Mouse (Mus musculus) pancreas, adult 10 weeks (tissue): ENCODE data around the gene Wee2. TPM values are rescaled to one million over a fixed set of nuclear protein-coding genes. Genes with fewer than 3 reads are reported as not detected.

Experiments used
- polyA plus RNA-seq: library from polyadenylated mRNA; stranded (reverse); fragments of 350-450 nt; fragmentation: Illumina TruSeq; extraction: RNeasy Lipid Tissue Mini Kit (QIAGEN cat#74804); gene quantifications from one replicate; pipeline ENCODE4 v1.2.3, GENCODE M21; 2015; ENCODE audit warnings: low read depth, low replicate concordance; ENCODE audit not compliant: insufficient read depth

The Wee2 gene
- polyA plus RNA-seq: 0.37 TPM

DNA sequence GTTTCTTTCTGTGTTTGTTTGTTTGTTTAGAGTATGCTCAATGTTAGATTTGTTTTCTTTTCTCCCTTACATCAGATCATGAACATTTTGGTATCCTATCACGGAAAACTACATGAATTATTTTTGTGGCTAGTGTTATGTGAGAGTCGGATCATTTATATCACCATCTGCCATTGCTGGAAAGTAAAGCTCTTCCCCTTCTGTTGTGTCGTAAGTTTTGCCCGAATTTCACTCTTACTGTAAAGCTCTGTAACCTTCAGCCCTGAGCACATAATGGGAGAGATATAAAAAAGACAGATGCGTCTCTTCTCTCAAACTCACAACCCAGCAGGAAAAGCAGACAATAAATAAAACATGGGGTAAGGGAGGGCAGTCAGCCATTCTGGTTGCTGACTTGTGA, at the start of gene Wee2:
Gene Wee2 (plus strand): TSS at position 153 of the 400 bp plus-strand sequence.

DNA sequence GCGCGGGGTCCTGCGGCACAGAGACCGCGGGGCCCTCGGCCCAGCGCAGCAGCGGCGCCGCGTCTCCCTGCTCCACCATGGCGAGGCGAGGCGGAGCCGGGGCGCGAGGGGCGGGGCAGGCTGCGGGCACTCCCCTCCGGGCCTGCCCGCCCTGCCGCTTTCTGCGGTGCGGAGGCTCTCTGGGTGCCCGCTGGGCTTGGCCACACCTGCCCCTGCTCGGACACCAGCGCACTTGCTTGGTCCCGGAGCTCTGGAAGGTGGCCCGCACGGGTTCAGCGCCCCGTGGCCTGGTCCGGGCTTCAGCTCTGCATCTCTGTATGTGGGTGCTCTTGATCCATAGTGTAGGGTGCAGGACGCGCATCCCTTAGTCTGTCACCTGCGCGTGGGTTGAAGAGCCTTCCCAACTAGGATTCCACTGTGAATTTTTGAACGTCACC, 2.8 kb upstream of the Wee2 start, which contains the start of gene E330009J07Rik:
Gene E330009J07Rik (minus strand): TSS at position 89 of the 437 bp plus-strand sequence.

DNA sequence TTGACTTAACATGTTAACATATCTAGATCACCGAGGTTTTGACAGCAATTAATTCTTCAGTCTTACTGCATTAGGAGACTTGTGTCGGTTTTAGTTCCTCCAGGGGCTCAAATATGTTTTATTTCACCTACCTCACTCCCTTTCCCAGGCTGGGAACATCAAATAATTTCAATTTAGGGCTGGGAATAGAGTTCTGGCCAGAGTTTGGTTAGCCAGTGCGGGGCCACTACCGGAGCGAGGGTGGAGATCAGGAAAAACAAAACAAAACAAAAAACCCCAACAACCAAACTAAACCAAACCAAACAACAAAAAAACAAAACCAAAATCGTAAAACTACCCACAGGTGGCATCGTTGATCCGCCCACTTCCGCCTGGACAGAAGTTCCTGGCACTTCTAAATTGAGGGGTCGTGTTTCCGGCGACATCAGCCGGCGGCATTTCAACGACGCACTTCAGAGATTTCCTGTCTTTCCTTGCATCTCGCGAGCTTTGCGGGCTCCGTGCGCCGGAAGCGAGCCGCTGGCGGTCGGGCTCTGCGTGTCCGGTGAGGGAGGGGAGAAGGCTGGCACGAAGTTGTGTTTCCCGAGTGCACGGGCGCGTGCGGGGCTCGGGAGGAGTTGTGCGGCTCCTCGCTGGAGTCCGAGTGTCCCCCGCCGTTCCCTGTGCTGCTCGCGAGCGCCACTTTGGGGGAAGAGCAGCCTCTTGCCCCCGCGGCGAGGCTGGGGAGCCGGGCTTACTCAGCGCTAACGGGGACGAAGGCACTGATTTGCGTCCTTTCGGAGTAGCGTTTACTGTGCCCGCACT, 32.2 kb downstream of the Wee2 start, which contains the start of gene Ssbp1:
Gene Ssbp1 (plus strand): TSS at position 437 of the 804 bp plus-strand sequence.

DNA sequence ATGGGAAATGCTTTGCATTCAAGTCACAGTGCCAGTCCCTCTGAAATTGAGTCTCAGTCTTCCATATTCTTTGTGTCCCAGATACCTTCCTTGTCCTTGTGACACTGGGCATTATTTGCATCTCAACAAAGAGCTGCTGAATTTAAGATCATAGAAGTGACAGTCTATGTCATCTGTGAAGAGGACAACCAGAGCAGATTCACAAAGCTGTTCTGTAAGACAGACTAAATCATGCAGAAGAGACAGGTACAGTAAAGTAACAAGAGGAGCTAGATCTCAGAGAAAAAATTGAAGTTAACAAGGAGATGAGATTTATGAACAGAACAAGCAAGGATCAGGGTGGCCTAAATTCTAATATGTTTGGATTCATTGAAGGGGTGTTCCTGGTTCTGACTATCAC, 52.0 kb downstream of the Wee2 start, which contains the start of gene Tas2r137:
Gene Tas2r137 (plus strand): TSS at position 301 of the 400 bp plus-strand sequence.

DNA sequence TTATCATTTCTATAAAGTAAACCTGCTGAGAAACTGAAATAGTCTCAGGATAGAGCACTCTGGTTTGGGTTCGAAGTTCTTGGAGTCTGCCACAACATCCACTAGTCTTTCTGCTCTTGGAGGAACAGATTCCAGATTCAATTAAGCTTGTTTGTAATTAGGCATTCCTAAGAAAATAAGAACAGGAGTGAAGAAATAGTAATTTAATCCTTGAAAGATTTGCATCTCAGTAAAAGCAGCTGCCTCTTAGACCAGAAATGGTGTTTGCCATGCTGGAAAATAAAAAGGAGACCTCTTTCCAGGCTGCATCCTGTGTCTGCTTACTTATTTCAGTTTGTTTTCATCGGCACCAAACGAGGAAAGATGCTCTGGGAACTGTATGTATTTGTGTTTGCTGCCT, 54.3 kb downstream of the Wee2 start, which contains the start of gene Tas2r108:
Gene Tas2r108 (plus strand): TSS at position 301 of the 400 bp plus-strand sequence.

Other genes with a start within 250 kb of the Wee2 start
- 3.4 TPM for gene Agk, start 113.9 kb upstream of the Wee2 start, polyA plus RNA-seq
- 7.4 TPM for gene E330009J07Rik, start 3.0 kb upstream of the Wee2 start, polyA plus RNA-seq
- 21.8 TPM for gene Ssbp1, start 32.3 kb downstream of the Wee2 start, polyA plus RNA-seq
- not detected for gene Tas2r137, start 52.1 kb downstream of the Wee2 start, polyA plus RNA-seq
- gene Tas2r108, start 54.4 kb downstream of the Wee2 start, polyA plus RNA-seq: not detected
- gene Prss37, start 80.4 kb downstream of the Wee2 start, polyA plus RNA-seq: not detected
- not detected for gene Olfr461, start 116.0 kb downstream of the Wee2 start, polyA plus RNA-seq
- gene Olfr460, start 130.4 kb downstream of the Wee2 start, polyA plus RNA-seq: not detected
- gene Clec5a, start 146.7 kb downstream of the Wee2 start, polyA plus RNA-seq: 0.63 TPM
- not detected for gene Tas2r138, start 174.2 kb downstream of the Wee2 start, polyA plus RNA-seq
- gene Mgam, start 189.7 kb downstream of the Wee2 start, polyA plus RNA-seq: 1.4 TPM